Mouse (Mus musculus): ENCODE measurements around the gene Gm20683.

The Gm20683 gene

GRCm38 (mm10) chr17:25841117-25841880 is at the start of gene Gm20683:
Gene Gm20683, minus strand, starts transcription at chr17:25841763.
- DNase-seq (ENCODE audit: low read depth, low spot score): no peak

- DNase-seq (ENCODE audit: low read depth, low spot score): no peak
Observed at GRCm38 (mm10) chr17:25888837-25889236, 47.3 kb upstream of the Gm20683 start.

- DNase-seq (ENCODE audit: low read depth, low spot score): no peak
Observed at GRCm38 (mm10) chr17:25887467-25887866, 45.9 kb upstream of the Gm20683 start.

- DNase-seq (ENCODE audit: low read depth, low spot score): no peak
Observed at GRCm38 (mm10) chr17:25886806-25887205, 45.2 kb upstream of the Gm20683 start.

GRCm38 (mm10) chr17:25885636-25886035 is 44.1 kb upstream of the Gm20683 start:
- no peak for DNase-seq (ENCODE audit: low read depth, low spot score)

- DNase-seq (ENCODE audit: low read depth, low spot score): no peak
Observed at GRCm38 (mm10) chr17:25883824-25884223, 42.3 kb upstream of the Gm20683 start.

GRCm38 (mm10) chr17:25883268-25883667 is 41.7 kb upstream of the Gm20683 start:
- no peak for DNase-seq (ENCODE audit: low read depth, low spot score)

GRCm38 (mm10) chr17:25882306-25882705 is 40.7 kb upstream of the Gm20683 start:
- no peak for DNase-seq (ENCODE audit: low read depth, low spot score)

- DNase-seq (ENCODE audit: low read depth, low spot score): no peak
Observed at GRCm38 (mm10) chr17:25881691-25882090, 40.1 kb upstream of the Gm20683 start.

- DNase-seq (ENCODE audit: low read depth, low spot score): no peak
Observed at GRCm38 (mm10) chr17:25880913-25881641, 39.5 kb upstream of the Gm20683 start.

- no peak for DNase-seq (ENCODE audit: low read depth, low spot score)
Observed at GRCm38 (mm10) chr17:25880196-25880910, 38.8 kb upstream of the Gm20683 start, which contains the start of gene Wfikkn1. Gene Wfikkn1, minus strand, starts transcription at chr17:25880858.

GRCm38 (mm10) chr17:25879750-25880149 is 38.2 kb upstream of the Gm20683 start:
- DNase-seq (ENCODE audit: low read depth, low spot score): no peak

- DNase-seq (ENCODE audit: low read depth, low spot score): no peak
Observed at GRCm38 (mm10) chr17:25879261-25879660, 37.7 kb upstream of the Gm20683 start.

GRCm38 (mm10) chr17:25878611-25879180 is 37.1 kb upstream of the Gm20683 start:
- no peak for DNase-seq (ENCODE audit: low read depth, low spot score)

GRCm38 (mm10) chr17:25877741-25878610 is 36.4 kb upstream of the Gm20683 start:
- DNase-seq (ENCODE audit: low read depth, low spot score): no peak

GRCm38 (mm10) chr17:25877025-25877424 is 35.5 kb upstream of the Gm20683 start:
- DNase-seq (ENCODE audit: low read depth, low spot score): no peak

GRCm38 (mm10) chr17:25876347-25876915 is 34.9 kb upstream of the Gm20683 start:
- DNase-seq (ENCODE audit: low read depth, low spot score): no peak

- DNase-seq (ENCODE audit: low read depth, low spot score): peak; percentile 80
Observed at GRCm38 (mm10) chr17:25875171-25876136, 33.9 kb upstream of the Gm20683 start.

GRCm38 (mm10) chr17:25874721-25875170 is 33.2 kb upstream of the Gm20683 start, which contains the start of gene Mettl26:
Gene Mettl26, plus strand, starts transcription at chr17:25875074.
- DNase-seq (ENCODE audit: low read depth, low spot score): peak; percentile 91
